Mouse (Mus musculus) forebrain, embryonic 13.5 days (tissue): Measurements from ENCODE around the gene Tia1. TPM values are rescaled to one million over a fixed set of nuclear protein-coding genes. Genes with fewer than 3 reads are reported as not detected.
"Not testable (repeated sequence)": the region's sequence is repeated elsewhere in the genome, so short reads cannot be mapped to it uniquely, and the experiment has no call there.

ENCODE experiments used
- ATAC-seq: fragments of 200-750 bp; cut with Nextera tagmentation; 2 replicates; pipeline ENCODE4 v1.8.0; 2017
- H3K27ac ChIP-seq: fragments of 300-500 bp; sonication (generic); 2 replicates; pipeline ENCODE4 v1.5.1; 2015; ENCODE audit warnings: inconsistent platforms, mild to moderate bottlenecking, moderate library complexity
- H3K27me3 ChIP-seq: fragments of 300-500 bp; sonication (generic); 2 replicates; pipeline ENCODE4 v1.6.1; 2015; ENCODE audit warnings: mild to moderate bottlenecking, inconsistent platforms
- H3K36me3 ChIP-seq: fragments of 300-500 bp; sonication (generic); 2 replicates; pipeline ENCODE4 v1.6.1; 2015; ENCODE audit warnings: mild to moderate bottlenecking, inconsistent platforms; ENCODE audit not compliant: poor library complexity, severe bottlenecking
- H3K4me1 ChIP-seq: fragments of 300-500 bp; sonication (generic); 2 replicates; pipeline ENCODE4 v1.6.1; 2015; ENCODE audit warnings: inconsistent platforms
- H3K4me2 ChIP-seq: fragments of 300-500 bp; sonication (generic); 2 replicates; pipeline ENCODE4 v1.6.1; 2015; ENCODE audit warnings: inconsistent platforms, mild to moderate bottlenecking, moderate library complexity
- H3K4me3 ChIP-seq: fragments of 300-500 bp; sonication (generic); 2 replicates; pipeline ENCODE4 v1.5.1; 2015; ENCODE audit warnings: mild to moderate bottlenecking, inconsistent platforms
- H3K9ac ChIP-seq: fragments of 300-500 bp; sonication (generic); 2 replicates; pipeline ENCODE4 v1.6.1; 2015; ENCODE audit warnings: mild to moderate bottlenecking, inconsistent platforms
- H3K9me3 ChIP-seq: fragments of 300-500 bp; sonication (generic); replicated peaks from 2 replicates; pipeline ENCODE4 v1.6.1; 2016; ENCODE audit warnings: inconsistent platforms
- WGBS: fragments of 180-500 bp; shearing (Covaris S2); methylation state at CpG from one replicate; pipeline ENCODE4 v1.1.7; 2015; 5-methylcytosine and 5-hydroxymethylcytosine counted together
- polyA plus RNA-seq: library from polyadenylated mRNA; unstranded; fragments of >200 nt; fragmentation: Nextera tagmentation; extraction: Ambion mirVana; gene quantifications from 2 replicates; pipeline ENCODE4 v1.2.1, GENCODE M21; 2015

The Tia1 gene
- polyA plus RNA-seq, 1 experiment from 2014 or later, result 354 TPM

- Histone ChIP-seq H3K4me2 (peak within 1 kb of the TSS; percentile 96), H3K9ac (peak within 1 kb of the TSS; percentile 91), H3K27ac (peak within 1 kb of the TSS; percentile 93), H3K9me3 (no peaks in the 10 kb centered on the region), H3K4me3 (peak within 1 kb of the TSS; percentile 96), H3K36me3 (peaks cover 29% of the 10 kb centered on the region), H3K4me1 (peaks cover 38% of the 10 kb centered on the region), H3K27me3 (no peaks in the 10 kb centered on the region)
- peak; percentile 17 for ATAC-seq
- WGBS, result 15% methylated on average over 15 of the region's 15 CpGs
Observed at GRCm38 (mm10) chr6:86370764-86371339, 33.2 kb upstream of the Tia1 start, which contains the start of gene Snrpg. Gene Snrpg, plus strand, starts transcription at chr6:86371304.

GRCm38 (mm10) chr6:86371340-86371911 is 32.6 kb upstream of the Tia1 start:
- peaks cover 35% of the 10 kb centered on the region for H3K36me3 ChIP-seq
- H3K4me2 ChIP-seq, result peak overlapping the region; percentile 96
- peaks cover 32% of the 10 kb centered on the region for H3K4me1 ChIP-seq
- WGBS, result under 1% methylated on average over 50 of the region's 50 CpGs
- peak; percentile 97 for ATAC-seq
- no peaks in the 10 kb centered on the region for H3K27me3 ChIP-seq
- H3K4me3 ChIP-seq, result peak overlapping the region; percentile 96
- H3K9me3 ChIP-seq, result no peaks in the 10 kb centered on the region
- peak overlapping the region; percentile 91 for H3K9ac ChIP-seq
- H3K27ac ChIP-seq, result peak overlapping the region; percentile 93

GRCm38 (mm10) chr6:86371950-86372516 is 32.0 kb upstream of the Tia1 start:
- Histone ChIP-seq H3K27ac (peak overlapping the region; percentile 93; the same call in 1 of the 2 replicates), H3K27me3 (no peaks in the 10 kb centered on the region), H3K4me1 (peaks cover 26% of the 10 kb centered on the region), H3K4me3 (peak overlapping the region; percentile 96), H3K36me3 (peaks cover 40% of the 10 kb centered on the region), H3K9me3 (no peaks in the 10 kb centered on the region), H3K4me2 (peak overlapping the region; percentile 96), H3K9ac (peak overlapping the region; percentile 91)
- 4% methylated on average over 12 of the region's 12 CpGs for WGBS
- no peak for ATAC-seq

- no peak overlapping the region for H3K9ac ChIP-seq
- no peaks in the 10 kb centered on the region for H3K9me3 ChIP-seq
- ATAC-seq, result no peak
- H3K27ac ChIP-seq, result no peak overlapping the region
- H3K36me3 ChIP-seq, result peaks cover 46% of the 10 kb centered on the region
- H3K4me3 ChIP-seq, result no peak overlapping the region
- H3K4me2 ChIP-seq, result peak overlapping the region; percentile 96; the same call in 1 of the 2 replicates
- peaks cover 25% of the 10 kb centered on the region for H3K4me1 ChIP-seq
- WGBS, result 90% methylated on average over 6 of the region's 6 CpGs
- H3K27me3 ChIP-seq, result no peaks in the 10 kb centered on the region
Observed at GRCm38 (mm10) chr6:86373556-86373955, 30.5 kb upstream of the Tia1 start.

GRCm38 (mm10) chr6:86378341-86378740 is 25.7 kb upstream of the Tia1 start:
- Histone ChIP-seq H3K36me3 (peaks cover 50% of the 10 kb centered on the region), H3K4me3 (no peak overlapping the region), H3K27ac (no peak overlapping the region), H3K4me2 (no peak overlapping the region), H3K9ac (no peak overlapping the region), H3K9me3 (no peaks in the 10 kb centered on the region), H3K4me1 (peaks cover 3% of the 10 kb centered on the region), H3K27me3 (no peaks in the 10 kb centered on the region)
- ATAC-seq, result no peak
- 77% methylated on average over 3 of the region's 3 CpGs for WGBS

GRCm38 (mm10) chr6:86380112-86380511 is 23.9 kb upstream of the Tia1 start:
- ATAC-seq, H3K9me3 ChIP-seq, H3K27me3 ChIP-seq, H3K4me1 ChIP-seq, H3K4me3 ChIP-seq, H3K4me2 ChIP-seq, H3K27ac ChIP-seq, H3K9ac ChIP-seq: not testable (repeated sequence)
- H3K36me3 ChIP-seq, result peaks cover 54% of the 10 kb centered on the region
- 80% methylated on average over 8 of the region's 8 CpGs for WGBS

- ATAC-seq, result no peak
- Histone ChIP-seq H3K36me3 (peaks cover 55% of the 10 kb centered on the region), H3K27ac (no peak overlapping the region), H3K9me3 (no peaks in the 10 kb centered on the region), H3K4me1 (no peaks in the 10 kb centered on the region), H3K4me3 (no peak overlapping the region), H3K27me3 (no peaks in the 10 kb centered on the region), H3K9ac (no peak overlapping the region), H3K4me2 (no peak overlapping the region)
Observed at GRCm38 (mm10) chr6:86382551-86382950, 21.5 kb upstream of the Tia1 start.

- Histone ChIP-seq H3K9ac (no peak overlapping the region), H3K9me3 (no peaks in the 10 kb centered on the region), H3K4me1 (no peaks in the 10 kb centered on the region), H3K36me3 (peaks cover 55% of the 10 kb centered on the region), H3K4me3 (no peak overlapping the region), H3K27me3 (no peaks in the 10 kb centered on the region), H3K27ac (no peak overlapping the region), H3K4me2 (no peak overlapping the region)
- no peak for ATAC-seq
- 55% methylated on average over 16 of the region's 16 CpGs for WGBS
Observed at GRCm38 (mm10) chr6:86383370-86383769, 20.6 kb upstream of the Tia1 start.

GRCm38 (mm10) chr6:86384692-86385091 is 19.3 kb upstream of the Tia1 start:
- no peak for ATAC-seq
- Histone ChIP-seq H3K4me3 (no peak overlapping the region), H3K36me3 (peaks cover 55% of the 10 kb centered on the region)

GRCm38 (mm10) chr6:86385362-86386104 is 18.5 kb upstream of the Tia1 start:
- 90% methylated on average over 5 of the region's 5 CpGs for WGBS
- no peak overlapping the region for H3K4me2 ChIP-seq
- no peak overlapping the region for H3K4me3 ChIP-seq
- H3K27me3 ChIP-seq, result no peaks in the 10 kb centered on the region
- H3K9me3 ChIP-seq, result no peaks in the 10 kb centered on the region
- H3K36me3 ChIP-seq, result peaks cover 59% of the 10 kb centered on the region
- H3K4me1 ChIP-seq, result no peaks in the 10 kb centered on the region
- H3K27ac ChIP-seq, result no peak overlapping the region
- no peak for ATAC-seq
- H3K9ac ChIP-seq, result no peak overlapping the region

More at GRCm38 (mm10) chr6:86384692-86385091, 19.3 kb upstream of the Tia1 start:
- Histone ChIP-seq H3K27me3 (no peaks in the 10 kb centered on the region), H3K4me1 (no peaks in the 10 kb centered on the region), H3K27ac (no peak overlapping the region), H3K9me3 (no peaks in the 10 kb centered on the region), H3K9ac (no peak overlapping the region), H3K4me2 (no peak overlapping the region)
- 76% methylated on average over 4 of the region's 4 CpGs for WGBS

- Histone ChIP-seq H3K36me3 (peaks cover 77% of the 10 kb centered on the region), H3K4me1 (no peaks in the 10 kb centered on the region), H3K4me3 (no peak overlapping the region), H3K9me3 (no peaks in the 10 kb centered on the region), H3K27me3 (no peaks in the 10 kb centered on the region), H3K4me2 (no peak overlapping the region), H3K9ac (no peak overlapping the region), H3K27ac (no peak overlapping the region)
- WGBS, result 89% methylated on average over 12 of the region's 12 CpGs
- no peak for ATAC-seq
Observed at GRCm38 (mm10) chr6:86387313-86387712, 16.7 kb upstream of the Tia1 start.

GRCm38 (mm10) chr6:86388461-86388860 is 15.6 kb upstream of the Tia1 start:
- Histone ChIP-seq H3K4me1 (no peaks in the 10 kb centered on the region), H3K4me3 (no peak overlapping the region), H3K27me3 (no peaks in the 10 kb centered on the region), H3K36me3 (peaks cover 86% of the 10 kb centered on the region), H3K9ac (no peak overlapping the region), H3K4me2 (no peak overlapping the region), H3K27ac (no peak overlapping the region), H3K9me3 (no peaks in the 10 kb centered on the region)
- 87% methylated on average over 18 of the region's 18 CpGs for WGBS
- ATAC-seq, result no peak
